In the genomic region with DNA sequence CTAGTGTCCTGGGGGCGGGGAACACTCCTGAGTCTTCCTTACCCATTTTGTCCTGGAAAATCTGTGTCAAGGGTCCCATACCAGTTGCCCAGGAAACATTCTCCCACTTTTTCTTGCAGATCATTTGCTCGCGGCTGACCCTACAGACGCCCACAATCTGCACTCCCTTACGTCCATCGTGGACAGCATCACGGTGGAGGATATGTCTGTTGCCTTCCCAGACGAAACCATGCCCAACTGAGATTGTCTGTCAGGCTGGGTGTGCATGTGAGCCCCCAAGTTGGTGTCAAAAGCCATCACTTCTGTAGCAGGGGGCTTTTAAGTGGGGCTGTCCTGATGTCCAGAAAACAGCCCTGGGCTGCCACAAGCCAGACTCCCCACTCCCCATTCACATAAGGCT, we compare ENCODE assay signal across 19 mouse cellular contexts. TPM values are rescaled to one million over a fixed set of nuclear protein-coding genes. Genes with fewer than 3 reads are reported as not detected.
A peak's percentile ranks its signal among the peaks of the same experiment; 100 is the strongest.
DNase-seq lines count a peak whose midpoint lies in the region; ATAC-seq and TF ChIP-seq lines count a peak whose summit lies in the region.
"Had no signal": no experiment of that assay in that cellular context is flagged by ENCODE, and none has a peak within 500 bp of the region (broad histone marks: within the 10 kb centered on the region; RNA-seq: fewer than 3 reads in every experiment).

No protein-coding gene starts in this region.

- H3K4me2 ChIP-seq in forebrain, postnatal 0 days (ENCODE audit: low read depth) = no peak overlapping the region
- H3K4me2 ChIP-seq in limb, embryonic 15.5 days = no peak overlapping the region
- H3K4me2 ChIP-seq in midbrain, embryonic 11.5 days = no peak overlapping the region
- H3K4me2 ChIP-seq: forebrain, embryonic 15.5 days; hindbrain, embryonic 14.5 days had no signal

- H3K36me3 ChIP-seq in forebrain, embryonic 10.5 days (replicated peaks) = no peaks in the 10 kb centered on the region
- H3K36me3 ChIP-seq in forebrain, postnatal 0 days (ENCODE audit: insufficient read depth) = no peaks in the 10 kb centered on the region
- no peaks in the 10 kb centered on the region for H3K36me3 ChIP-seq in embryonic facial prominence, embryonic 10.5 days (replicated peaks)
- H3K36me3 ChIP-seq in limb, embryonic 15.5 days = no peaks in the 10 kb centered on the region
- no peaks in the 10 kb centered on the region for H3K36me3 ChIP-seq in midbrain, embryonic 11.5 days (ENCODE audit: control insufficient read depth, insufficient read depth, low read length)
- H3K36me3 ChIP-seq: forebrain, embryonic 15.5 days; G1E had no signal

- H3K9me3 ChIP-seq in forebrain, embryonic 10.5 days = no peaks in the 10 kb centered on the region
- no peaks in the 10 kb centered on the region for H3K9me3 ChIP-seq in forebrain, postnatal 0 days (ENCODE audit: low read length)
- no peaks in the 10 kb centered on the region for H3K9me3 ChIP-seq in embryonic facial prominence, embryonic 10.5 days
- H3K9me3 ChIP-seq in limb, embryonic 15.5 days = no peaks in the 10 kb centered on the region
- no peaks in the 10 kb centered on the region for H3K9me3 ChIP-seq in midbrain, embryonic 11.5 days (ENCODE audit: control insufficient read depth, low read length)
- H3K9me3 ChIP-seq: forebrain, embryonic 15.5 days; G1E; heart, embryonic 10.5 days had no signal

- ATAC-seq in forebrain, postnatal 0 days = no peak
- no peak for ATAC-seq in limb, embryonic 15.5 days (ENCODE audit: insufficient number of reproducible peaks, low FRiP score, low TSS enrichment, low read depth)
- no peak for ATAC-seq in midbrain, embryonic 11.5 days (ENCODE audit: low FRiP score)
- ATAC-seq: CD4-positive, CD25-positive, alpha-beta regulatory T cell, adult 4 months; forebrain, embryonic 15.5 days had no signal

- peaks cover 39% of the 10 kb centered on the region for H3K4me1 ChIP-seq in forebrain, embryonic 10.5 days
- H3K4me1 ChIP-seq in forebrain, postnatal 0 days (ENCODE audit: insufficient read depth) = no peaks in the 10 kb centered on the region
- peaks cover 45% of the 10 kb centered on the region for H3K4me1 ChIP-seq in embryonic facial prominence, embryonic 10.5 days
- H3K4me1 ChIP-seq in limb, embryonic 15.5 days = peaks cover 24% of the 10 kb centered on the region
- no peaks in the 10 kb centered on the region for H3K4me1 ChIP-seq in midbrain, embryonic 11.5 days (ENCODE audit: control insufficient read depth, insufficient read depth, low read length)

- TF ChIP-seq CTCF in forebrain, postnatal 0 days (IDR thresholded peaks at IDR 0.05; ENCODE audit: low read depth) = no peak
- TF ChIP-seq CTCF in layer of hippocampus, adult 2 months (conservative IDR thresholded peaks at IDR 0.05) = no peak

- DNase-seq in forebrain, embryonic 10.5 days (ENCODE audit: extremely low spot score, low spot score) = no peak
- DNase-seq in forebrain, postnatal 0 days = no peak
- no peak for DNase-seq in layer of hippocampus, adult 2 months (ENCODE audit: low spot score in 2 of 2)
- no peak for DNase-seq in layer of hippocampus, adult 8-10 months (ENCODE audit: low spot score in 2 of 2)
- no peak for DNase-seq in embryonic facial prominence, embryonic 10.5 days (ENCODE audit: low spot score)
- DNase-seq in cerebellum, adult 9-10 months = no peak
- DNase-seq in midbrain, embryonic 11.5 days (ENCODE audit: low spot score, missing footprints) = no peak
- DNase-seq: adrenal gland, adult 8-10 months had no signal

- H3K27me3 ChIP-seq in forebrain, embryonic 10.5 days (ENCODE audit: poor library complexity, severe bottlenecking) = no peaks in the 10 kb centered on the region; the same call in 1 of the 2 replicates
- H3K27me3 ChIP-seq in forebrain, postnatal 0 days (ENCODE audit: insufficient read depth, low read length) = no peaks in the 10 kb centered on the region
- peaks cover 8% of the 10 kb centered on the region for H3K27me3 ChIP-seq in embryonic facial prominence, embryonic 10.5 days (replicated peaks; ENCODE audit: low read depth, poor library complexity, severe bottlenecking)
- H3K27me3 ChIP-seq in limb, embryonic 15.5 days = no peaks in the 10 kb centered on the region
- no peaks in the 10 kb centered on the region; the same call in 1 of the 2 replicates for H3K27me3 ChIP-seq in midbrain, embryonic 11.5 days (ENCODE audit: control insufficient read depth, insufficient read depth, low read length)
- H3K27me3 ChIP-seq: forebrain, embryonic 15.5 days had no signal

- WGBS in forebrain, embryonic 10.5 days = 80% methylated on average over 8 of the region's 8 CpGs
- whole genome bisulfite sequencing in forebrain, postnatal 0 days = 81% methylated on average over 8 of the region's 8 CpGs
- 70% methylated on average over 8 of the region's 8 CpGs for WGBS in embryonic facial prominence, embryonic 10.5 days
- WGBS in limb, embryonic 15.5 days = 81% methylated on average over 8 of the region's 8 CpGs
- 76% methylated on average over 8 of the region's 8 CpGs for WGBS in midbrain, embryonic 11.5 days

- H3K4me3 ChIP-seq in forebrain, embryonic 10.5 days = no peak overlapping the region
- no peak overlapping the region for H3K4me3 ChIP-seq in forebrain, postnatal 0 days (ENCODE audit: low read depth, low read length)
- no peak overlapping the region for H3K4me3 ChIP-seq in layer of hippocampus, adult 2 months
- no peak overlapping the region for H3K4me3 ChIP-seq in embryonic facial prominence, embryonic 10.5 days
- H3K4me3 ChIP-seq in limb, embryonic 15.5 days = no peak overlapping the region
- no peak overlapping the region for H3K4me3 ChIP-seq in midbrain, embryonic 11.5 days (ENCODE audit: low read depth, low read length)
- H3K4me3 ChIP-seq: erythroblast, embryonic 14.5 days; forebrain, embryonic 15.5 days; heart, embryonic 10.5 days had no signal

- H3K9ac ChIP-seq in forebrain, postnatal 0 days = no peak overlapping the region
- no peak overlapping the region for H3K9ac ChIP-seq in limb, embryonic 15.5 days
- H3K9ac ChIP-seq in midbrain, embryonic 11.5 days (ENCODE audit: low read length) = no peak overlapping the region
- H3K9ac ChIP-seq: forebrain, embryonic 15.5 days; hindbrain, embryonic 14.5 days had no signal

- H3K27ac ChIP-seq in forebrain, embryonic 10.5 days = peak overlapping the region; percentile 6; the same call in 1 of the 2 replicates
- H3K27ac ChIP-seq in forebrain, postnatal 0 days (ENCODE audit: low read depth, low read length) = no peak overlapping the region
- H3K27ac ChIP-seq in layer of hippocampus, adult 2 months = peak overlapping the region; percentile 48; the same call in 1 of the 2 replicates
- peak overlapping the region; percentile 60 for H3K27ac ChIP-seq in embryonic facial prominence, embryonic 10.5 days (replicated peaks)
- H3K27ac ChIP-seq in limb, embryonic 15.5 days = peak overlapping the region; percentile 22; the same call in 1 of the 2 replicates
- no peak overlapping the region for H3K27ac ChIP-seq in midbrain, embryonic 11.5 days (ENCODE audit: low read depth, low read length)
- H3K27ac ChIP-seq: forebrain, embryonic 15.5 days; heart, embryonic 10.5 days; hindbrain, embryonic 14.5 days had no signal

RNA-seq across cellular contexts. Expression of a gene that starts 1.8 kb away (rescaled TPM):
- polyA plus RNA-seq in forebrain, embryonic 10.5 days (2016; fragmentation: Nextera tagmentation; extraction: Ambion mirVana) = not detected in 2 replicates
- total RNA-seq in forebrain, postnatal 0 days (2014; rRNA removed) = 0.08 and 0.29 TPM in 2 replicates
- polyA plus RNA-seq in forebrain, postnatal 0 days (2015; fragmentation: Nextera tagmentation; extraction: Ambion mirVana) = 0.19 and 0.28 TPM in 2 replicates
- not detected for total RNA-seq in layer of hippocampus, adult 2 months (2021)
- not detected for total RNA-seq in layer of hippocampus, adult 8-10 months (2022)
- polyA plus RNA-seq in embryonic facial prominence, embryonic 10.5 days (2016; fragmentation: Nextera tagmentation; extraction: Ambion mirVana) = 0.62 and 3.1 TPM in 2 replicates
- 117 and 227 TPM in 2 replicates for polyA plus RNA-seq in limb, embryonic 15.5 days (2015; fragmentation: Nextera tagmentation; extraction: Ambion mirVana)
- not detected in 2 replicates for polyA plus RNA-seq in midbrain, embryonic 11.5 days (2014; fragmentation: Nextera tagmentation; extraction: Ambion mirVana)
- total RNA-seq: adrenal gland, adult 8-10 months; adrenal gland, postnatal 36 days; G1E; heart, postnatal 10 days; hematopoietic stem cell, adult 5-6 weeks had no signal
- polyA plus RNA-seq: CD4-positive, CD25-positive, alpha-beta regulatory T cell, adult 4 months; erythroblast, embryonic 14.5 days; forebrain, embryonic 11.5 days; G1E had no signal

RNA-seq across cellular contexts. Expression of a gene that starts 41.2 kb away (rescaled TPM):
- 1.6 and 2.1 TPM in 2 replicates for polyA plus RNA-seq in forebrain, embryonic 10.5 days (2016; fragmentation: Nextera tagmentation; extraction: Ambion mirVana)
- 26.9 and 31.9 TPM in 2 replicates for total RNA-seq in forebrain, postnatal 0 days (2014; rRNA removed)
- polyA plus RNA-seq in forebrain, postnatal 0 days (2015; fragmentation: Nextera tagmentation; extraction: Ambion mirVana) = 12.7 and 17.5 TPM in 2 replicates
- 10 to 100 TPM; 71.9 to 79.7 TPM for total RNA-seq in layer of hippocampus, adult 2 months (2021)
- total RNA-seq in layer of hippocampus, adult 8-10 months (2022) = 10 to 100 TPM; 72.2 to 86.2 (median 77.3) TPM
- 2.4 and 2.5 TPM in 2 replicates for polyA plus RNA-seq in embryonic facial prominence, embryonic 10.5 days (2016; fragmentation: Nextera tagmentation; extraction: Ambion mirVana)
- polyA plus RNA-seq in limb, embryonic 15.5 days (2015; fragmentation: Nextera tagmentation; extraction: Ambion mirVana) = 7.5 and 11.1 TPM in 2 replicates
- polyA plus RNA-seq in midbrain, embryonic 11.5 days (2014; fragmentation: Nextera tagmentation; extraction: Ambion mirVana) = 1.9 and 2.6 TPM in 2 replicates

RNA-seq across cellular contexts. Expression of a gene that starts 56.3 kb away (rescaled TPM):
- polyA plus RNA-seq in forebrain, embryonic 10.5 days (2016; fragmentation: Nextera tagmentation; extraction: Ambion mirVana) = 0.14 and 0.36 TPM in 2 replicates
- 38.4 and 41.5 TPM in 2 replicates for total RNA-seq in forebrain, postnatal 0 days (2014; rRNA removed)
- 29.3 and 37.5 TPM in 2 replicates for polyA plus RNA-seq in forebrain, postnatal 0 days (2015; fragmentation: Nextera tagmentation; extraction: Ambion mirVana)
- 100 to 1,000 TPM; 202 to 221 TPM for total RNA-seq in layer of hippocampus, adult 2 months (2021)
- total RNA-seq in layer of hippocampus, adult 8-10 months (2022) = 100 to 1,000 TPM; 190 to 216 (median 202) TPM
- polyA plus RNA-seq in embryonic facial prominence, embryonic 10.5 days (2016; fragmentation: Nextera tagmentation; extraction: Ambion mirVana) = 0.28 and 0.65 TPM in 2 replicates
- polyA plus RNA-seq in limb, embryonic 15.5 days (2015; fragmentation: Nextera tagmentation; extraction: Ambion mirVana) = 1.8 and 2.0 TPM in 2 replicates
- polyA plus RNA-seq in midbrain, embryonic 11.5 days (2014; fragmentation: Nextera tagmentation; extraction: Ambion mirVana) = 0.07 and 0.08 TPM in 2 replicates
- polyA plus RNA-seq: erythroblast, embryonic 14.5 days; G1E had no signal

Comparison
In these comparisons a context has a peak if more than half of its experiments do, and no peak if none do; other contexts are left out.
1. H3K27ac ChIP-seq: peak in forebrain, embryonic 10.5 days (single experiment), layer of hippocampus, adult 2 months (single experiment), embryonic facial prominence, embryonic 10.5 days (single experiment) and limb, embryonic 15.5 days (single experiment); none in forebrain, postnatal 0 days (single experiment) and midbrain, embryonic 11.5 days (single experiment).
2. RNA of a gene that starts 56.3 kb away (polyA plus RNA-seq): 29.3 to 37.5 TPM in forebrain, postnatal 0 days; 1.8 to 2.0 TPM in limb, embryonic 15.5 days, 0.28 to 0.65 TPM in embryonic facial prominence, embryonic 10.5 days, 0.14 to 0.36 TPM in forebrain, embryonic 10.5 days and 0.07 to 0.08 TPM in midbrain, embryonic 11.5 days; every median in the first group is over 10 times any median in the second.
3. RNA of a gene that starts 1.8 kb away (polyA plus RNA-seq): 117 to 227 TPM in limb, embryonic 15.5 days; 0.62 to 3.1 TPM in embryonic facial prominence, embryonic 10.5 days, 0.19 to 0.28 TPM in forebrain, postnatal 0 days, not detected in forebrain, embryonic 10.5 days and not detected in midbrain, embryonic 11.5 days; every median in the first group is over 10 times any median in the second.